Mouse (Mus musculus): Measurements from ENCODE around the gene Slc2a9.

Slc2a9 gene

GRCm38 (mm10) chr5:38372369-38372768, 130.6 kb downstream of the Slc2a9 start:
- DNase-seq (ENCODE audit: low spot score) = no peak

- no peak for DNase-seq (ENCODE audit: low spot score)
These were observed 131.6 kb downstream of the Slc2a9 start for GRCm38 (mm10) chr5:38371308-38371707.

GRCm38 (mm10) chr5:38366650-38367470, 136.1 kb downstream of the Slc2a9 start:
- DNase-seq (ENCODE audit: low spot score) = peak; percentile 10

- no peak for DNase-seq (ENCODE audit: low spot score)
These were observed 137.4 kb downstream of the Slc2a9 start for GRCm38 (mm10) chr5:38365521-38365920.

- no peak for DNase-seq (ENCODE audit: low spot score)
These were observed 138.5 kb downstream of the Slc2a9 start for GRCm38 (mm10) chr5:38364396-38364795.

- DNase-seq (ENCODE audit: low spot score) = no peak
These were observed 143.2 kb downstream of the Slc2a9 start for GRCm38 (mm10) chr5:38359716-38360115.

DNA sequence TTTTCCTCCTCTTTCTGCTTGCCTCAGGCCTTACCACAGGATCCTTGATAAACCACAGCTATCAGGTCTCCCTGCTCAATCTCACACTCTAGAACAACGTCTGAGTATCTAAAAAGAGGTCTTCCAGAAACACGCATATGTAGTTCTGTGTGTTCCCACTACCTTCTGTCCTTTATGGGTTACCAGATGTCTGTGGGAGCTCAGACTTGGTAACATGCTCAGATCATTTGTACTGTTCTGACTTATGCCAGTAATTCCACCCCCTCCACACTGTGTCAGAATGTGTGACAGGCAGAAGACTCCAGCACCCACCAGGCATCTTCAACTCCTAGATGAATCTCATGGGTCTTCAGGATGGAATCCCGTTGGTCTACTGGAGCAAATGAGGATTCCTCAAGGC, 146.0 kb downstream of the Slc2a9 start:
- no peak for DNase-seq (ENCODE audit: low spot score)

DNA sequence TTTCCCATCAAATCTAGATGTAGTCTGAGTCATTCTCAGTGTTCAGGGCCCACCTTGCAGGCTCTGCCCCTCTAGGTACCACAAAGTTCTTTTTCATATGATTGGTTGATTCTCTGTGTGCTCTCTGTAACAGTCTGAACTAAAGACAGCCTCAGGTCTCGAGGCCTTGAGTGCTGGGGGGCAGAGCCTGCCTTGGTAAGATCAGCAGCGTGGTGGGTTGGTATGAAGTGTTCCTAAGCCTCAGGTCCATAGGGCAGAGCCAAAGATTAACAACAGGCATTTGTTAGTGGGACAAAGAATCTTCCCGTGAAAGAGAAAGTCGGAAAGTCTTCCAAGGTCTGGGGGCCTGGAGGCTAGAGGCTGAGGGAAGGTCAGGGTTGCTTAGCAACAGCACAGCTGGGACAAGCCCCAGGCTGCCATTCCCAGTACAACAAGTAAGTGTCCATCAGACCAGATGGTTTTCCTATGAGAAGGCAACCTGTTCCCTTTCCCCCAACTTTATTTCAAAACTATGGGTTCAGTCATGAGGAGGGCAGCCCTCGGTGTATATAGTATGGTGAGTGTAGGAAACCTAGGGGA, 152.5 kb downstream of the Slc2a9 start:
- no peak for DNase-seq (ENCODE audit: low spot score)

GRCm38 (mm10) chr5:38346646-38347432, 156.1 kb downstream of the Slc2a9 start:
- peak; percentile 14 for DNase-seq (ENCODE audit: low spot score)

- DNase-seq (ENCODE audit: low spot score) = no peak
These were observed 159.8 kb downstream of the Slc2a9 start for GRCm38 (mm10) chr5:38343101-38343500.

DNA sequence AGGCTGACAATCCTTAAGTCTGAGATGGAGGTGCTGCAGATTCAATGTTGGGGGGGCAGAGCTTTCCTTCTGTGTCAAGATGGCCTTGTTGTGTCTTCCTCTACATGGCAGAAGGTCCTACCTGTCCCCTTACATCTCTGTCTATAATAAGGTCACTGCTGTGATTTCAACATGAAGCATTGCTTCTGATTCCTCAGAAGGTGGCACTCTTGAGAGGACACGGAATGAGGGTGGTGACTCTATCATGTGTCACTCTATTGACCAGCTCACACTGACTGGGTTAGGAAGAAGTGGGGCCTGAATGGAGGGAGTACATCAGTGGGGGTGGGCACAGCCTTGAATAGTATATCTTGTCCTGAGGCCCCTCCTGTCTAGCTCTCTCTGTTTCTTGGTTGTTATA, 168.4 kb downstream of the Slc2a9 start:
- no peak for DNase-seq (ENCODE audit: low spot score)

DNA sequence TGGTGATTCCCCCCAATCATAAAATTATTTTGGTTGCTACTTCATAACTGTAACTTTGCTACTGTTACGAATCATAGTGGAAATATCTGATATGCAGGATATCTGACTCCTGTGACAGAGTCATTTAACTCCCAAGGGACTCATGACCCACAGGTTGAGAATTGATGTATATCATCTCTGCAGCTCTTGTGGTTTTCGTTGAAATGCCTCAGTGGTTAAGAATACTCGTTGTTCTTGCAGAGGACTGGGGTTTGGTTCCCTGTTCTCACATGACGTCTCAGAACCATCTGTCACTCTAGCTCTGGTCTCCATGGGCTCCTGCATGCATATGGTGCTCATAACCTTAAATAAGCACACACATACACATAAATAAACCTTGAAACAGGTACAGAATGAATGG, 169.6 kb downstream of the Slc2a9 start:
- DNase-seq (ENCODE audit: low spot score) = no peak

DNA sequence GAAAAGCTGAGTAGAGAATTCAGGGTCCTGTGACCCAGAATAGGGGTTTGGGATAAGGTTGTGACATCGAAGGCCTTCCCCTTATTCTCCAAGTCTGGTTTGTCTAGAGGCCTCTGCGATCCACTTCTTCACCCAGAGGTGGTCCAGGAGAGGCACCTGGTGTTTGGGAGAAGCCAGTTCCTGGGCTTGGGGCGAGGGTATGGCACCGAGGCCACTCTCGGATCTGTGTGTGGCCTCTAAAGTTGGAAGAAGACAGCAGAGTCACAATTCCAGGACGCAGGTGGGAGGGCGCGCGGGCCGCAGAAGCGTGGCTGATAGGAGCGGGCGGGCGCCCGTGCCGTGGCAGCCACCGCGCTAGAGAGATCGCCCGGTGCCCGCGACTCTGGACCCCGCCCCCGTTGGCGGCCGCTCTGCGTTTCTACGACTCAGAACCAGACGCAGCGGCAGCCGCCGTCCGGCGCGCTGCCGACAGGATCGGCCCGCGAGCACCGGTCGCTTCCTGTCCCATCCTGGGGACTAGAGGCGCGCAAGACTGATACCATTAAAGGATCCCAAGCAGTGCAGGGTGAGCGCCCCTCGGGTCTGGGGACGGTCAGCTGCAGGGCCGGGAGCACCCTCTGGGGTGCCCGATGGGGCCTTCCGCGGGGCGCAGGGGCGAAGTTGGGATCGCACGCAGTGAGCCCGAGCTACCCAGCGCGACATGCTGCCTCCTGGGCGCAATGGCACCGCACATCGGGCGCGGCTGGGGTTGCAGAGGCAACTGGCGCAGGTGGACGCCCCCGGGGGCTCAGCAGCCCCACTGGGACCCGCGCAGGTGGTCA, 183.8 kb downstream of the Slc2a9 start, which contains the start of gene Drd5:
Drd5 (plus strand) TSS at position 402 of the 821 bp plus-strand sequence.
- no peak for DNase-seq (ENCODE audit: low spot score)

GRCm38 (mm10) chr5:38309795-38310194, 193.1 kb downstream of the Slc2a9 start:
- DNase-seq (ENCODE audit: low spot score) = no peak

GRCm38 (mm10) chr5:38308873-38309272, 194.1 kb downstream of the Slc2a9 start:
- peak; percentile 61 for DNase-seq (ENCODE audit: low spot score)

GRCm38 (mm10) chr5:38307255-38308101, 195.5 kb downstream of the Slc2a9 start:
- peak; percentile 91 for DNase-seq (ENCODE audit: low spot score)

GRCm38 (mm10) chr5:38305241-38305640, 197.7 kb downstream of the Slc2a9 start:
- no peak for DNase-seq (ENCODE audit: low spot score)

DNA sequence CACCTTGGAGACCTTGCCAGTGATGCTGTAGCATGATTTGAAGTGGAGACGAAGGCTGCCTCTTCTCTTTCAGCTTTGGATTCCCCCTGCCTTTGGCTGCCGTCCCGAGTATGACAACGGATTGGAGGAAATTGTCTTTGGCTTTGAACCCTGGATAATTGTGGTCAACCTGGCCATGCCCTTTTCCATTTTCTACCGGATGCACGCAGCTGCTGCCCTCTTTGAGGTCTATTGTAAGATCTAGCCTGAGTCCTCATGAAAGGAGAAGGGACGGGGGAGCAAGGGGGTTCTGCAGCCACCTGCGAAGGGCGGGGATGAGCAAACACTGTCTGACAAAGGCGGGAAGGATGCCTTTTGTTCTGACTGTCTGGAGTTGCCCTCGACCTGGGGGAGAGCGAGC, 200.3 kb downstream of the Slc2a9 start:
- no peak for DNase-seq (ENCODE audit: low spot score)

- no peak for DNase-seq (ENCODE audit: low spot score)
These were observed 201.1 kb downstream of the Slc2a9 start for GRCm38 (mm10) chr5:38301761-38302411.

All from urinary bladder, postnatal 14 days (tissue).